Mouse (Mus musculus) heart, postnatal 0 days (tissue): ENCODE results near the gene Prpf4.

Source experiments
- CTCF ChIP-seq: IDR thresholded peaks from 2 replicates; pipeline ENCODE4 v1.5.1; 2016; ENCODE audit warnings: antibody characterized with exemption, control low read depth, low read depth
- EP300 ChIP-seq: IDR thresholded peaks from 2 replicates; pipeline ENCODE4 v1.6.1; 2016; ENCODE audit warnings: antibody characterized with exemption, low read depth

DNA sequence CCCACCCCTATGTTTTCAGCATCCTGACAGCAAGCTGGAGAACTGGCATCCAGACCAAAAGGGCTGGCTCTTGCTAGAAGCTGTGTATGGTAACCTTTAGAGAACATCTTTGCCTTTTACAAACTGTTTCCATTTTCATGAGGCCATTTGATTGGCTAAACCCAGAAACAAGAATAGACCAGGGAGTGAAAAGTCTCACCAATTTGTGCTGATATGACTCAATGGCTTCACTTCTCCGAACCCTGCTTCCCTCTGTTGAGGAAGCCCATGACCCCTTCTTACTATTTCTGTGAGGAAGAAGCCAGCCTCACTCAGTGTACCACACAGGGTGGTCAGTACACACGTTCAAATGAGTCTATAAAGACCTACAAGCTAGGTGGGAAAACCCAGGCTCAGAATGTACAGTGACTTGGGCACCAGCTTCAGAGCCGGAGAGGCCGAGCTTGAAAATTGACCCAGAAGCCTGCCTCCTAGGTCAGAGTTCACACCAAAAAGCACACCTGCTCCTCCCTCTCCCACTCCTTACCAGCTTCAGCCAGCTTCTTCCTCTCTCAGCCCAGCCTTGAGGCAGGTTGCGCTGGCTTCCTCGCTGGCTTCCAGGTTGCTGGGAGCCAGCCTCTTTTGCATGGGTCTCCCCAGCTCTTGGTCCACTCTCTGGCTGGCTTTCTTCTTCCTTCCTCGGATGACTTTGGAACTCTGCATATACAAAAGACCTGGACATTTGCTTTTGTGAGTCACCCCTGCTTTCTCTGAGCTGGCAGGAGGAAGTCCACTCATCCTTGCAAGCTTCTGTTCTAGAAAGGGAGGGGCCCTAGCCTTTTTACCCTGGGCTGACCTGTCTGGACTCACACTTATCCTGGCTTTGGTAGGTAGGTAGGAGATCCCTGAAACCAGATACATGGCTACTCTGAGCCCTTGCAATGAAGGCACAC lies 25.6 kb downstream of the Prpf4 start:
- no peak for TF ChIP-seq CTCF
- TF ChIP-seq EP300 = no peak
